Mouse (Mus musculus): ENCODE results near the gene Gm10118. TPM values are rescaled to one million over a fixed set of nuclear protein-coding genes. Genes with fewer than 3 reads are reported as not detected.

Gene Gm10118
- polyA plus RNA-seq, 1 experiment, result not detected

DNA sequence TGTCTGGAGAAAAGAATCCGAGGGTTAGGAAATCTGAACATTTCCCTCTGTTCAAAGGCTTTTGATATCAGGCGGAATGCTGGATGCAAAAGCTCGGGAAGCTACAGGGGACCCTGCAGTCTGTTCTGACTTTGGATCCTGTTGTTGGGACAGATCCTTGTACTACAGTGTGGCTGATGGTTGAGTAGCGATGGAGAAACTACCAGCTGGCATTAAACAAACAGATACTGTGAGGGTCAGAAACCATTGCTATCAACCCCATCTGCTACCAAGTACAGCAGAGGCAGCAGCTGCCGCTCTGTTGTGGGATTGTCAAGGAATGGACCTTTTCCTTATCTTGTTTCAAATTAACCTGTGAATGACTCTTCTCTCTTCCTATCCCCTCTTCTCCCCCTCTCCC lies 6.7 kb upstream of the Gm10118 start:
- H3K36me3 ChIP-seq (ENCODE audit: control insufficient read depth, insufficient read depth, low read length), result no peaks in the 10 kb centered on the region
- H3K27me3 ChIP-seq (ENCODE audit: control insufficient read depth, insufficient read depth, low read length), result no peaks in the 10 kb centered on the region
- TF ChIP-seq CTCF (IDR thresholded peaks at IDR 0.05; ENCODE audit: extremely low read depth, insufficient read depth, insufficient read length, insufficient replicate concordance) (no peak), POLR2A (IDR thresholded peaks at IDR 0.05; ENCODE audit: low read depth, low read length) (no peak)
- H3K27ac ChIP-seq (ENCODE audit: insufficient read depth, low read length), result no peak overlapping the region
- no peak overlapping the region for H3K4me3 ChIP-seq (ENCODE audit: extremely low read depth, insufficient read depth, insufficient read length)
- no peaks in the 10 kb centered on the region for H3K4me1 ChIP-seq (ENCODE audit: control insufficient read depth, insufficient read depth, insufficient read length)
- 85% methylated on average over 5 of the region's 5 CpGs for whole genome bisulfite sequencing
- DNase-seq (ENCODE audit: low read depth in 1 of 2, low spot score in 2 of 2), result no peak

DNA sequence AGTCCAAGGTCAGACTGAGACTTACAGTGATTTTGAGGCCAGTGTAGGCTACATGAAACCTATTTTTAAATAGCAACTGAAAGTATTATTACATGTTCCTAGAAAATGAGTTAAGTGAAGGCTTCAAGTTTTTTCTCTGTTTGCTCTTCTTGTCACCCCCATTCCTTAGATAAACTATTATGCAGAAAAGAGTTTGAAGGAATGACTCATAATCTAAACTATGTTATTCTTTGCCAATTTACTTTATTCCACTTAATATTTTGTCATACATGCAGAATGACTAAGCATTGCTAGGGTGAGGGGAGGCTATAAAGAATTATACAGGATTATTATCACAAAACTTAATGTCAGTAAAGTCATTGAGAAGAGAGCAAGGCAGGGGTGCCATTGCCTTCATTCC lies 18.4 kb downstream of the Gm10118 start:
- no peak for TF ChIP-seq CTCF (IDR thresholded peaks at IDR 0.05; ENCODE audit: extremely low read depth, insufficient read depth, insufficient read length, insufficient replicate concordance)
- TF ChIP-seq POLR2A (IDR thresholded peaks at IDR 0.05; ENCODE audit: low read depth, low read length), result no peak
- H3K27ac ChIP-seq (ENCODE audit: insufficient read depth, low read length), result no peak overlapping the region
- DNase-seq (ENCODE audit: low read depth in 1 of 2, low spot score in 2 of 2), result no peak
- no peaks in the 10 kb centered on the region for H3K27me3 ChIP-seq (ENCODE audit: control insufficient read depth, insufficient read depth, low read length)
- no peaks in the 10 kb centered on the region for H3K36me3 ChIP-seq (ENCODE audit: control insufficient read depth, insufficient read depth, low read length)
- no peaks in the 10 kb centered on the region for H3K4me1 ChIP-seq (ENCODE audit: control insufficient read depth, insufficient read depth, insufficient read length)
- H3K4me3 ChIP-seq (ENCODE audit: extremely low read depth, insufficient read depth, insufficient read length), result no peak overlapping the region

DNA sequence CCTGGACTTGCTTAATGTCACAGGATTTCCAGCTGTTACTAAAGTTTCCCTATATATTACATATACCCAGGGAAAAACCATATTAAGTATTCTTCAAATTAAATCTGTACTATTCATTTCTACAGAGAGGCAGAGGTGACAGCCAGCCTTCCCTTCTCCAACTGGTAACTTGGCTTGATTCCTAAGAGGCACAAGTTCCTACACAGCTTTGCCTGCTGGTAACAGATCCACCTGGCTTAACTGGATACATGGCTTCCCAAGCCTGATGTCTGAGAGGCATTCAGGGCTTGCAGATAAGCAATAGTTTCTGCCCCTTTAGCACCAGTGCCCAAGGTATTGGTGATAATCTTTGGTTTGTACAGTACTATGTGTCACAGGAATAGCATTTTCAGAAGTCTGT lies 27.3 kb downstream of the Gm10118 start:
- Histone ChIP-seq H3K4me3 (ENCODE audit: extremely low read depth, insufficient read depth, insufficient read length) (no peak overlapping the region), H3K36me3 (ENCODE audit: control insufficient read depth, insufficient read depth, low read length) (no peaks in the 10 kb centered on the region), H3K27me3 (ENCODE audit: control insufficient read depth, insufficient read depth, low read length) (no peaks in the 10 kb centered on the region), H3K27ac (ENCODE audit: insufficient read depth, low read length) (no peak overlapping the region), H3K4me1 (ENCODE audit: control insufficient read depth, insufficient read depth, insufficient read length) (no peaks in the 10 kb centered on the region)
- no peak for DNase-seq (ENCODE audit: low read depth in 1 of 2, low spot score in 2 of 2)
- no peak for TF ChIP-seq CTCF (IDR thresholded peaks at IDR 0.05; ENCODE audit: extremely low read depth, insufficient read depth, insufficient read length, insufficient replicate concordance)
- no peak for TF ChIP-seq POLR2A (IDR thresholded peaks at IDR 0.05; ENCODE audit: low read depth, low read length)

DNA sequence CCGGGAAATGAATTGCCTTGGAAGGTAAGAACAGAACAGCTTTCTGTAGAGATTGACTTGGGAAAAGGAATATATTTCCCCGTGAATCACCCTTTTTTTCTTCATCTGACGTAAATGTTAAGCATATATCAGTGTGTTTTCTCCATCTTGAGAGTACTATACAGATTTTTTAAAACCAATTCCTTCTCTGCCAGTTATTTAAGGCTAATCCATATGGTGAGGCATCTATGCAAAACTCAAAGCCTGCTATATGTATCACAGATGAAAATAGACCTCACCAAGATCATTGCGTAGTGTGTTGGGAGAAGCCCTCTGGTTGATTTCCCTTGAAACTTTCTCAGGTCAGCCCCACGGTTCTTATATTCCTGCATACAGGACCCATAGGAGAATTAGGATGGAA lies 32.6 kb downstream of the Gm10118 start:
- DNase-seq (ENCODE audit: low read depth in 1 of 2, low spot score in 2 of 2), result no peak
- TF ChIP-seq POLR2A (IDR thresholded peaks at IDR 0.05; ENCODE audit: low read depth, low read length) (no peak), CTCF (IDR thresholded peaks at IDR 0.05; ENCODE audit: extremely low read depth, insufficient read depth, insufficient read length, insufficient replicate concordance) (no peak)
- no peaks in the 10 kb centered on the region for H3K27me3 ChIP-seq (ENCODE audit: control insufficient read depth, insufficient read depth, low read length)
- no peak overlapping the region for H3K4me3 ChIP-seq (ENCODE audit: extremely low read depth, insufficient read depth, insufficient read length)
- no peaks in the 10 kb centered on the region for H3K36me3 ChIP-seq (ENCODE audit: control insufficient read depth, insufficient read depth, low read length)
- no peak overlapping the region for H3K27ac ChIP-seq (ENCODE audit: insufficient read depth, low read length)
- H3K4me1 ChIP-seq (ENCODE audit: control insufficient read depth, insufficient read depth, insufficient read length), result no peaks in the 10 kb centered on the region
- 83% methylated on average over 5 of the region's 5 CpGs for WGBS

DNA sequence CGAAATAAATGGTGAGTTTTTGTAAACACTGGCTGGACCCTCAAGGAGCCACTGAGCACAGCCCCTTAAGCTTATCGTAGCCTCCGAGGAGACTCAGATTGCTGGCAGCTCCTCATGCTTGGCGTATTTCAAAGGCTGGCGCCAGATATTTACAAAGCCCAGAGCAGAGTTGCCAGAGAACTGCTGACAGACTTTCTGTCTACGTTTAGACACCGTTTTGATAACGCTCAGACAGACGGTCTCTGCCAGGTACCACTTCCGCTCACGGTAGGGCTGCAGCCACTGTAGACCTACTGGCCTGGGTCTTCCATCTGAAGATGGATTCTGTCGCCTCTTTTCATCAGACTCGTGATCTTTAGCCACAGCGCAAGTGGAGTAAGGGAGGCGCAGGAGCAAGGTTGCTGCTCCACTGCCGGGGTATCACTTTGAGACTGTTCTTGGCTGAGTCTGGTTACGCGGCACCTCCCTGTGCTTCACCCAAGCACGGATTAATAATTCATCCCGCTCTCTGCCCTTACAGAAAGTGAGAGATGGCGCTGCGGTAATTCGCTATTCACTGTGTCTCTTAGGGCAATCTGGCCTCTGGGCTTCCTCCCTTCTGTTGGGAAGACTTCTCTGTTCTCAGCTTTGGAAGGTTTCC lies 40.7 kb downstream of the Gm10118 start:
- WGBS, result 89% methylated on average over 23 of the region's 23 CpGs
- Histone ChIP-seq H3K4me3 (ENCODE audit: extremely low read depth, insufficient read depth, insufficient read length) (no peak overlapping the region), H3K27ac (ENCODE audit: insufficient read depth, low read length) (no peak overlapping the region), H3K4me1 (ENCODE audit: control insufficient read depth, insufficient read depth, insufficient read length) (no peaks in the 10 kb centered on the region), H3K27me3 (ENCODE audit: control insufficient read depth, insufficient read depth, low read length) (no peaks in the 10 kb centered on the region), H3K36me3 (ENCODE audit: control insufficient read depth, insufficient read depth, low read length) (no peaks in the 10 kb centered on the region)
- DNase-seq (ENCODE audit: low read depth in 1 of 2, low spot score in 2 of 2), result no peak
- TF ChIP-seq CTCF (IDR thresholded peaks at IDR 0.05; ENCODE audit: extremely low read depth, insufficient read depth, insufficient read length, insufficient replicate concordance) (no peak), POLR2A (IDR thresholded peaks at IDR 0.05; ENCODE audit: low read depth, low read length) (no peak)

DNA sequence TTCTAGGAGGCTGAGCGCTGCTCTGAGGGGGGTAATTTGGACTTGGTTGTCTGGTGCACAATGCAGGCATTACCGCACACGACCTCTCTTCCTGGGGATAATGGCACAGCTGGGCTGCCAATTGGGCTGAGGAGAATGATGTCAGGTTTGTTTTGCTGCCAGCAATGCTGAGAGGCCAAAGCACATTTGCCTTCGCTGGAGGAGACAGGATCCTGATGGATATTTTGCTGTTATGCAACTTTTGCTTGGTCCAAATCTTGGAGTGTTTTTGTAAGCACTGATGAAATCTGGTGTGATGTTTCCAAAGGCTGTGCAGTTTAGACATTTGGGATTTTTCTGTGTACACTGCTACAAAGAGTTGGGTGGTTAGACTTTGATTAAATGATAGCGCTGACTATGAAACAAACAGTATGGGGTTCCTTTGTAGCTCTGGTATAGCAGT lies 46.8 kb downstream of the Gm10118 start:
- 85% methylated on average over 5 of the region's 5 CpGs for WGBS
- no peak for TF ChIP-seq CTCF (IDR thresholded peaks at IDR 0.05; ENCODE audit: extremely low read depth, insufficient read depth, insufficient read length, insufficient replicate concordance)
- TF ChIP-seq POLR2A (IDR thresholded peaks at IDR 0.05; ENCODE audit: low read depth, low read length), result no peak
- Histone ChIP-seq H3K4me1 (ENCODE audit: control insufficient read depth, insufficient read depth, insufficient read length) (no peaks in the 10 kb centered on the region), H3K4me3 (ENCODE audit: extremely low read depth, insufficient read depth, insufficient read length) (no peak overlapping the region), H3K27ac (ENCODE audit: insufficient read depth, low read length) (no peak overlapping the region), H3K27me3 (ENCODE audit: control insufficient read depth, insufficient read depth, low read length) (no peaks in the 10 kb centered on the region), H3K36me3 (ENCODE audit: control insufficient read depth, insufficient read depth, low read length) (no peaks in the 10 kb centered on the region)
- DNase-seq (ENCODE audit: low read depth in 1 of 2, low spot score in 2 of 2), result no peak

Other genes starting within 250 kb of the Gm10118 start
- gene Lrrtm3, start 162.8 kb upstream of the Gm10118 start, polyA plus RNA-seq (2012; rRNA removed), result not detected in 2 replicates

Measured in spleen, adult 2 months (tissue).